Mouse (Mus musculus): ENCODE results near the gene Smim6.

GRCm38 (mm10) chr11:115954712-115955111, 42.9 kb downstream of the Smim6 start:
- TF ChIP-seq CTCF (IDR thresholded peaks at IDR 0.05 in 2 of 3, conservative IDR thresholded peaks at IDR 0.05 in 1 of 3; ENCODE audit: control insufficient read depth in 1 of 3, insufficient read depth in 1 of 3, low read depth in 2 of 3, low read length in 3 of 3, poor library complexity in 1 of 3, severe bottlenecking in 1 of 3) (no peak), GATA1 (IDR thresholded peaks at IDR 0.05; ENCODE audit: low read depth, low read length) (no peak), POLR2A (IDR thresholded peaks at IDR 0.05; ENCODE audit: control insufficient read depth in 1 of 2, insufficient read depth in 1 of 2, low read depth in 1 of 2, low read length in 2 of 2, poor library complexity in 1 of 2) (no peak), EP300 (IDR thresholded peaks at IDR 0.05; ENCODE audit: low read depth in 1 of 2, low read length in 2 of 2) (no peak), ZNF384 (IDR thresholded peaks at IDR 0.05; ENCODE audit: low read depth, low read length) (no peak), POLR2AphosphoS5 (IDR thresholded peaks at IDR 0.05; ENCODE audit: borderline replicate concordance, low read depth, low read length) (no peak), CHD1 (IDR thresholded peaks at IDR 0.05; ENCODE audit: low read depth, low read length) (no peak), ZC3H11A (IDR thresholded peaks at IDR 0.05; ENCODE audit: low read depth, low read length) (no peak), GABPA (IDR thresholded peaks at IDR 0.05; ENCODE audit: low read depth, low read length) (no peak), RAD21 (IDR thresholded peaks at IDR 0.05; ENCODE audit: low read depth, low read length) (no peak), NRF1 (IDR thresholded peaks at IDR 0.05; ENCODE audit: insufficient read depth, low read depth, low read length, poor library complexity, severe bottlenecking) (no peak), TBP (IDR thresholded peaks at IDR 0.05; ENCODE audit: low read depth, low read length) (no peak), MAFK (IDR thresholded peaks at IDR 0.05; ENCODE audit: borderline replicate concordance, low read depth, low read length) (no peak)

Measured in MEL (cell line).